Mouse (Mus musculus) layer of hippocampus, adult 2 months (tissue): ENCODE measurements around the gene Jmjd8. TPM values are rescaled to one million over a fixed set of nuclear protein-coding genes. Genes with fewer than 3 reads are reported as not detected.
A peak's percentile ranks its signal among the peaks of the same experiment; 100 is the strongest.

Source experiments
- DNase-seq, 2 experiments: peaks; one replicate each; pipeline ENCODE4 v3.0.0; 2022; ENCODE audit warnings: low spot score in 2 of 2
- H3K27ac ChIP-seq: fragments of 200-600 bp; 2 replicates; pipeline ENCODE4 v1.8.1; 2022
- H3K4me3 ChIP-seq: fragments of 200-600 bp; 2 replicates; pipeline ENCODE4 v1.8.1; 2022; ENCODE audit warnings: mild to moderate bottlenecking
- CTCF ChIP-seq: fragments of 200-600 bp; conservative IDR thresholded peaks from 2 replicates; pipeline ENCODE4 v1.8.1; 2022; ENCODE audit warnings: antibody characterized with exemption, mild to moderate bottlenecking, moderate library complexity
- total RNA-seq, 2 experiments: library from RNA; stranded (reverse); gene quantifications; 2 replicates each; pipeline ENCODE4 v1.2.3; 2021

Gene Jmjd8
- total RNA-seq, 2 experiments from 2014 or later: 58.0 to 61.1 TPM

GRCm38 (mm10) chr17:25813471-25813870 is 15.2 kb upstream of the Jmjd8 start:
- TF ChIP-seq CTCF: peak; percentile 69
- H3K27ac ChIP-seq: peak overlapping the region; percentile 93
- H3K4me3 ChIP-seq: peak overlapping the region; percentile 89
- DNase-seq: peak; percentile 82 to 92

- TF ChIP-seq CTCF: no peak
- no peak overlapping the region for H3K27ac ChIP-seq
- H3K4me3 ChIP-seq: no peak overlapping the region
- DNase-seq: no peak
Measured at GRCm38 (mm10) chr17:25817662-25818061, 11.0 kb upstream of the Jmjd8 start.

GRCm38 (mm10) chr17:25818851-25819780 is 9.6 kb upstream of the Jmjd8 start:
- DNase-seq: no peak
- no peak overlapping the region for H3K4me3 ChIP-seq
- no peak for TF ChIP-seq CTCF
- H3K27ac ChIP-seq: peak overlapping the region; percentile 14; the same call in 1 of the 2 replicates

- DNase-seq: peak; percentile 81 to 83
- no peak for TF ChIP-seq CTCF
- Histone ChIP-seq H3K4me3 (peak within 1 kb of the TSS; percentile 61), H3K27ac (peak within 1 kb of the TSS; percentile 92)
Measured at GRCm38 (mm10) chr17:25823452-25823851, 5.2 kb upstream of the Jmjd8 start, which contains the start of gene Wdr24. TSS of gene Wdr24 (plus strand) at chr17:25823627.

- peak overlapping the region; percentile 61 for H3K4me3 ChIP-seq
- no peak for DNase-seq
- no peak for TF ChIP-seq CTCF
- peak overlapping the region; percentile 92; the same call in 1 of the 2 replicates for H3K27ac ChIP-seq
Measured at GRCm38 (mm10) chr17:25824362-25825142, 4.1 kb upstream of the Jmjd8 start.

- no peak for TF ChIP-seq CTCF
Measured at GRCm38 (mm10) chr17:25825311-25825710, 3.4 kb upstream of the Jmjd8 start.

GRCm38 (mm10) chr17:25825984-25826570 is 2.6 kb upstream of the Jmjd8 start:
- DNase-seq: no peak
- TF ChIP-seq CTCF: no peak
- no peak overlapping the region for H3K27ac ChIP-seq
- H3K4me3 ChIP-seq: no peak overlapping the region

More at GRCm38 (mm10) chr17:25825311-25825710, 3.4 kb upstream of the Jmjd8 start:
- H3K4me3 ChIP-seq: no peak overlapping the region
- DNase-seq: no peak
- H3K27ac ChIP-seq: no peak overlapping the region

- no peak overlapping the region for H3K4me3 ChIP-seq
- DNase-seq: no peak
- no peak overlapping the region for H3K27ac ChIP-seq
- no peak for TF ChIP-seq CTCF
Measured at GRCm38 (mm10) chr17:25827011-25827410, 1.7 kb upstream of the Jmjd8 start.

- H3K27ac ChIP-seq: peak overlapping the region; percentile 93; the same call in 1 of the 2 replicates
- no peak for TF ChIP-seq CTCF
- DNase-seq: no peak
- H3K4me3 ChIP-seq: no peak overlapping the region
Measured at GRCm38 (mm10) chr17:25827546-25828222, 983 bp upstream of the Jmjd8 start.

- H3K4me3 ChIP-seq: peak overlapping the region; percentile 82
- H3K27ac ChIP-seq: peak overlapping the region; percentile 93
- DNase-seq: no peak
- no peak for TF ChIP-seq CTCF
Measured at GRCm38 (mm10) chr17:25828223-25828594, 458 bp upstream of the Jmjd8 start.

- no peak for TF ChIP-seq CTCF
- no peak for DNase-seq
- H3K27ac ChIP-seq: peak overlapping the region; percentile 93
- H3K4me3 ChIP-seq: peak overlapping the region; percentile 82
Measured at GRCm38 (mm10) chr17:25829558-25830017, 921 bp downstream of the Jmjd8 start.

GRCm38 (mm10) chr17:25830200-25830753 is 1.6 kb downstream of the Jmjd8 start:
- TF ChIP-seq CTCF: no peak
- peak overlapping the region; percentile 82 for H3K4me3 ChIP-seq

More at GRCm38 (mm10) chr17:25830200-25830753, 1.6 kb downstream of the Jmjd8 start:
- no peak for DNase-seq
- H3K27ac ChIP-seq: no peak overlapping the region
